Mouse (Mus musculus) liver, postnatal 0 days (tissue): Measurements from ENCODE around the gene Krt25. TPM values are rescaled to one million over a fixed set of nuclear protein-coding genes. Genes with fewer than 3 reads are reported as not detected.

Experiments used
- ATAC-seq: fragments of 200-750 bp; cut with Nextera tagmentation; 2 replicates; pipeline ENCODE4 v1.8.0; 2017; ENCODE audit warnings: mild to moderate bottlenecking, moderate library complexity
- DNase-seq: peaks from one replicate; pipeline ENCODE4 v3.0.0-alpha.2; 2016
- H3K27ac ChIP-seq: fragments of 300-500 bp; sonication (generic); 2 replicates; pipeline ENCODE4 v1.5.1; 2014; ENCODE audit warnings: antibody characterized with exemption, moderate library complexity, mild to moderate bottlenecking, low read depth
- H3K27me3 ChIP-seq: fragments of 300-500 bp; sonication (generic); 2 replicates; pipeline ENCODE4 v1.6.1; 2014; ENCODE audit warnings: low read length, control low read depth, mixed read lengths; ENCODE audit not compliant: insufficient read depth
- H3K36me3 ChIP-seq: fragments of 300-500 bp; sonication (generic); replicated peaks from 2 replicates; pipeline ENCODE4 v1.6.1; 2014; ENCODE audit warnings: mild to moderate bottlenecking, control low read depth, low read length, moderate library complexity, mixed read lengths; ENCODE audit not compliant: insufficient read depth
- H3K4me1 ChIP-seq: fragments of 300-500 bp; sonication (generic); 2 replicates; pipeline ENCODE4 v1.6.1; 2014; ENCODE audit warnings: antibody characterized with exemption, mild to moderate bottlenecking, control low read depth; ENCODE audit not compliant: insufficient read depth
- H3K4me2 ChIP-seq: fragments of 300-500 bp; sonication (generic); 2 replicates; pipeline ENCODE4 v1.6.1; 2014; ENCODE audit warnings: low read depth, mild to moderate bottlenecking, low read length, moderate library complexity, mixed read lengths
- H3K4me3 ChIP-seq: fragments of 300-500 bp; sonication (generic); 2 replicates; pipeline ENCODE4 v1.5.1; 2014; ENCODE audit warnings: low read depth, low read length
- H3K9ac ChIP-seq: fragments of 300-500 bp; sonication (generic); replicated peaks from 2 replicates; pipeline ENCODE4 v1.6.1; 2014; ENCODE audit warnings: mild to moderate bottlenecking, moderate library complexity
- H3K9me3 ChIP-seq: fragments of 300-500 bp; sonication (generic); 2 replicates; pipeline ENCODE4 v1.6.1; 2016; ENCODE audit warnings: mild to moderate bottlenecking, control low read depth, low read length, mixed read lengths
- CTCF ChIP-seq: sonication (generic); IDR thresholded peaks from 2 replicates; pipeline ENCODE4 v1.5.1; 2016; ENCODE audit warnings: antibody characterized with exemption, low read depth
- EP300 ChIP-seq: IDR thresholded peaks from 2 replicates; pipeline ENCODE4 v1.6.1; 2016; ENCODE audit warnings: antibody characterized with exemption, low read depth, mild to moderate bottlenecking
- WGBS: fragments of 180-500 bp; shearing (Covaris S2); extraction: QIAGEN DNeasy Blood & Tissue Kit; methylation state at CpG from one replicate; pipeline ENCODE4 v1.1.7; 2014; ENCODE audit not compliant: insufficient replicate concordance; 5-methylcytosine and 5-hydroxymethylcytosine counted together
- polyA plus RNA-seq: library from polyadenylated mRNA; unstranded; fragments of >200 nt; fragmentation: Nextera tagmentation; extraction: Ambion mirVana; gene quantifications from 2 replicates; pipeline ENCODE4 v1.2.1, GENCODE M21; 2015

The Krt25 gene
- 0.11 and 0.14 TPM in 2 replicates for polyA plus RNA-seq

GRCm38 (mm10) chr11:99322851-99323250 lies at the start of gene Krt25:
Gene Krt25, minus strand, starts transcription at chr11:99322951.
- no peak within 1 kb of the TSS for H3K4me2 ChIP-seq
- no peaks in the 10 kb centered on the region for H3K27me3 ChIP-seq
- no peak within 1 kb of the TSS for H3K4me3 ChIP-seq
- H3K9me3 ChIP-seq = no peaks in the 10 kb centered on the region
- no peak within 1 kb of the TSS for H3K27ac ChIP-seq
- no peak within 1 kb of the TSS for H3K9ac ChIP-seq
- H3K4me1 ChIP-seq = no peaks in the 10 kb centered on the region
- no peak for ATAC-seq
- 87% methylated on average over 11 of the region's 11 CpGs for WGBS
- DNase-seq = no peak
- TF ChIP-seq EP300 (no peak), CTCF (no peak)
- H3K36me3 ChIP-seq = no peaks in the 10 kb centered on the region

- TF ChIP-seq CTCF (no peak), EP300 (no peak)
- H3K9me3 ChIP-seq = no peaks in the 10 kb centered on the region
- H3K4me1 ChIP-seq = no peaks in the 10 kb centered on the region
- no peak overlapping the region for H3K9ac ChIP-seq
- H3K4me3 ChIP-seq = no peak overlapping the region
- ATAC-seq (0 out of 2 replicates have a peak, but pooled peaks have one; percentile 13), DNase-seq (no peak)
- 68% methylated on average over 8 of the region's 8 CpGs for WGBS
- H3K4me2 ChIP-seq = no peak overlapping the region
- H3K27me3 ChIP-seq = 0 out of 2 replicates have a peak, but pooled peaks cover under 1% of the 10 kb centered on the region
- no peak overlapping the region for H3K27ac ChIP-seq
- no peaks in the 10 kb centered on the region for H3K36me3 ChIP-seq
Observed at GRCm38 (mm10) chr11:99369853-99370451, 47.2 kb upstream of the Krt25 start.

- no peak overlapping the region for H3K4me3 ChIP-seq
- H3K36me3 ChIP-seq = no peaks in the 10 kb centered on the region
- H3K27ac ChIP-seq = no peak overlapping the region
- WGBS = 16% methylated on average over 3 of the region's 3 CpGs
- H3K9ac ChIP-seq = no peak overlapping the region
- DNase-seq (peak; percentile 24), ATAC-seq (no peak)
- no peaks in the 10 kb centered on the region for H3K9me3 ChIP-seq
- H3K27me3 ChIP-seq = 0 out of 2 replicates have a peak, but pooled peaks cover 2% of the 10 kb centered on the region
- no peak for TF ChIP-seq EP300
- TF ChIP-seq CTCF = peak; percentile 53
- no peak overlapping the region for H3K4me2 ChIP-seq
- H3K4me1 ChIP-seq = no peaks in the 10 kb centered on the region
Observed at GRCm38 (mm10) chr11:99369229-99369628, 46.5 kb upstream of the Krt25 start.

- Histone ChIP-seq H3K4me1 (no peaks in the 10 kb centered on the region), H3K27me3 (0 out of 2 replicates have a peak, but pooled peaks cover 2% of the 10 kb centered on the region), H3K9me3 (no peaks in the 10 kb centered on the region), H3K27ac (no peak overlapping the region), H3K9ac (no peak overlapping the region), H3K4me2 (no peak overlapping the region), H3K36me3 (no peaks in the 10 kb centered on the region), H3K4me3 (no peak overlapping the region)
- TF ChIP-seq CTCF (peak; percentile 22; the same call in 1 of the 2 replicates), EP300 (no peak)
- ATAC-seq (no peak), DNase-seq (peak; percentile 26)
- 45% methylated on average over 10 of the region's 10 CpGs for WGBS
Observed at GRCm38 (mm10) chr11:99366791-99367190, 44.0 kb upstream of the Krt25 start.

GRCm38 (mm10) chr11:99364412-99364811 lies 41.7 kb upstream of the Krt25 start:
- H3K4me3 ChIP-seq = no peak overlapping the region
- no peak for ATAC-seq
- DNase-seq = peak; percentile 31
- H3K4me2 ChIP-seq = no peak overlapping the region
- no peak overlapping the region for H3K9ac ChIP-seq
- 0 out of 2 replicates have a peak, but pooled peaks cover 2% of the 10 kb centered on the region for H3K27me3 ChIP-seq
- no peaks in the 10 kb centered on the region for H3K4me1 ChIP-seq
- peak; percentile 75 for TF ChIP-seq CTCF
- TF ChIP-seq EP300 = no peak
- no peak overlapping the region for H3K27ac ChIP-seq
- H3K9me3 ChIP-seq = no peaks in the 10 kb centered on the region
- 19% methylated on average over 9 of the region's 9 CpGs for WGBS
- no peaks in the 10 kb centered on the region for H3K36me3 ChIP-seq

- no peak overlapping the region for H3K27ac ChIP-seq
- H3K4me2 ChIP-seq = no peak overlapping the region
- H3K4me3 ChIP-seq = no peak overlapping the region
- no peak for TF ChIP-seq EP300
- no peak for TF ChIP-seq CTCF
- no peak for DNase-seq
- 0 out of 2 replicates have a peak, but pooled peaks cover 2% of the 10 kb centered on the region for H3K27me3 ChIP-seq
- H3K36me3 ChIP-seq = no peaks in the 10 kb centered on the region
- 59% methylated on average over 8 of the region's 8 CpGs for WGBS
- no peaks in the 10 kb centered on the region for H3K4me1 ChIP-seq
- ATAC-seq = no peak
- no peaks in the 10 kb centered on the region for H3K9me3 ChIP-seq
- H3K9ac ChIP-seq = no peak overlapping the region
Observed at GRCm38 (mm10) chr11:99361423-99361822, 38.7 kb upstream of the Krt25 start.
